Mouse (Mus musculus) adrenal gland, adult 8-10 months (tissue): Measurements from ENCODE around the gene Ablim1. TPM values are rescaled to one million over a fixed set of nuclear protein-coding genes. Genes with fewer than 3 reads are reported as not detected.

Experiments
- DNase-seq: peaks from one replicate; pipeline ENCODE4 v3.0.0; 2022
- total RNA-seq, 4 experiments: library from RNA; stranded (reverse); gene quantifications; 2 replicates each; pipeline ENCODE4 v1.2.4; 2022

Gene Ablim1
- total RNA-seq, 4 experiments from 2014 or later, result 31.0 to 43.9 (median 33.1) TPM

GRCm38 (mm10) chr19:57052959-57053358 lies 261.8 kb downstream of the Ablim1 start:
- no peak for DNase-seq

GRCm38 (mm10) chr19:57052016-57052415 lies 262.7 kb downstream of the Ablim1 start:
- DNase-seq, result no peak

- DNase-seq, result no peak
Measured at GRCm38 (mm10) chr19:57049592-57050090, 265.1 kb downstream of the Ablim1 start.

- DNase-seq, result no peak
Measured at GRCm38 (mm10) chr19:57047671-57048320, 266.9 kb downstream of the Ablim1 start.

- no peak for DNase-seq
Measured at GRCm38 (mm10) chr19:57039258-57039657, 275.5 kb downstream of the Ablim1 start.

GRCm38 (mm10) chr19:57036860-57037259 lies 277.9 kb downstream of the Ablim1 start:
- DNase-seq, result no peak

- peak; percentile 49 for DNase-seq
Measured at GRCm38 (mm10) chr19:57031582-57031981, 283.1 kb downstream of the Ablim1 start.

- DNase-seq, result no peak
Measured at GRCm38 (mm10) chr19:57029461-57029860, 285.3 kb downstream of the Ablim1 start.

- DNase-seq, result no peak
Measured at GRCm38 (mm10) chr19:57028327-57029179, 286.2 kb downstream of the Ablim1 start.

GRCm38 (mm10) chr19:57026501-57026900 lies 288.2 kb downstream of the Ablim1 start:
- no peak for DNase-seq

- DNase-seq, result no peak
Measured at GRCm38 (mm10) chr19:57017785-57018179, 296.9 kb downstream of the Ablim1 start.

GRCm38 (mm10) chr19:57016995-57017784 lies 297.5 kb downstream of the Ablim1 start:
- no peak for DNase-seq

GRCm38 (mm10) chr19:57014808-57015207 lies 299.9 kb downstream of the Ablim1 start:
- no peak for DNase-seq

- DNase-seq, result peak; percentile 62
Measured at GRCm38 (mm10) chr19:57013271-57013677, 301.4 kb downstream of the Ablim1 start.

GRCm38 (mm10) chr19:57012068-57012467 lies 302.7 kb downstream of the Ablim1 start:
- DNase-seq, result no peak

GRCm38 (mm10) chr19:57010064-57010463 lies 304.7 kb downstream of the Ablim1 start:
- no peak for DNase-seq

- no peak for DNase-seq
Measured at GRCm38 (mm10) chr19:57009653-57010052, 305.1 kb downstream of the Ablim1 start.

- DNase-seq, result peak; percentile 65
Measured at GRCm38 (mm10) chr19:57007781-57008710, 306.7 kb downstream of the Ablim1 start, which contains the start of gene Afap1l2. Afap1l2 (minus strand) TSS chr19:57008228.

GRCm38 (mm10) chr19:57007291-57007690 lies 307.4 kb downstream of the Ablim1 start:
- DNase-seq, result no peak

GRCm38 (mm10) chr19:57006841-57007240 lies 307.9 kb downstream of the Ablim1 start:
- no peak for DNase-seq

- DNase-seq, result no peak
Measured at GRCm38 (mm10) chr19:57005062-57005461, 309.7 kb downstream of the Ablim1 start.

GRCm38 (mm10) chr19:57003460-57003810 lies 311.3 kb downstream of the Ablim1 start:
- no peak for DNase-seq
